Mouse (Mus musculus) forebrain, embryonic 14.5 days (tissue): ENCODE results near the gene Myo18b. TPM values are rescaled to one million over a fixed set of nuclear protein-coding genes. Genes with fewer than 3 reads are reported as not detected.

ENCODE experiments used
- ATAC-seq: fragments of 200-750 bp; cut with Nextera tagmentation; 2 replicates; pipeline ENCODE4 v1.8.0; 2017; ENCODE audit warnings: mild to moderate bottlenecking, moderate library complexity
- DNase-seq: peaks from one replicate; pipeline ENCODE4 v3.0.0-alpha.2; 2015; ENCODE audit warnings: low spot score
- H3K27ac ChIP-seq: fragments of 300-500 bp; sonication (generic); 2 replicates; pipeline ENCODE4 v1.5.1; 2014; ENCODE audit warnings: low read depth, mild to moderate bottlenecking, control low read depth, low read length, moderate library complexity
- H3K27me3 ChIP-seq: fragments of 300-500 bp; sonication (generic); replicated peaks from 2 replicates; pipeline ENCODE4 v1.6.1; 2014; ENCODE audit warnings: low read length, control low read depth, mixed read lengths; ENCODE audit not compliant: control insufficient read depth, insufficient read depth
- H3K36me3 ChIP-seq: fragments of 300-500 bp; sonication (generic); 2 replicates; pipeline ENCODE4 v1.6.1; 2014; ENCODE audit warnings: low read length, control low read depth; ENCODE audit not compliant: control insufficient read depth, insufficient read depth
- H3K4me1 ChIP-seq: fragments of 300-500 bp; sonication (generic); 2 replicates; pipeline ENCODE4 v1.6.1; 2014; ENCODE audit warnings: antibody characterized with exemption, low read length, control low read depth; ENCODE audit not compliant: control insufficient read depth, insufficient read depth
- H3K4me2 ChIP-seq: fragments of 300-500 bp; sonication (generic); 2 replicates; pipeline ENCODE4 v1.6.1; 2014; ENCODE audit warnings: mild to moderate bottlenecking, control low read depth, low read length
- H3K4me3 ChIP-seq: fragments of 300-500 bp; sonication (generic); 2 replicates; pipeline ENCODE4 v1.5.1; 2014; ENCODE audit warnings: low read depth, low read length, control low read depth
- H3K9ac ChIP-seq: fragments of 300-500 bp; sonication (generic); 2 replicates; pipeline ENCODE4 v1.6.1; 2014; ENCODE audit warnings: mild to moderate bottlenecking, low read length, control low read depth, moderate library complexity
- H3K9me3 ChIP-seq: fragments of 300-500 bp; sonication (generic); replicated peaks from 2 replicates; pipeline ENCODE4 v1.6.1; 2016; ENCODE audit warnings: low read length, control low read depth, mixed read lengths; ENCODE audit not compliant: control insufficient read depth
- WGBS: fragments of 180-500 bp; shearing (Covaris S2); extraction: QIAGEN DNeasy Blood & Tissue Kit; methylation state at CpG from one replicate; pipeline ENCODE4 v1.1.7; 2014; 5-methylcytosine and 5-hydroxymethylcytosine counted together
- polyA plus RNA-seq: library from polyadenylated mRNA; unstranded; fragments of >200 nt; fragmentation: Nextera tagmentation; extraction: Ambion mirVana; gene quantifications from 2 replicates; pipeline ENCODE4 v1.2.1, GENCODE M21; 2014

Myo18b gene
- polyA plus RNA-seq, 1 experiment from 2014 or later: 0.60 TPM

DNA sequence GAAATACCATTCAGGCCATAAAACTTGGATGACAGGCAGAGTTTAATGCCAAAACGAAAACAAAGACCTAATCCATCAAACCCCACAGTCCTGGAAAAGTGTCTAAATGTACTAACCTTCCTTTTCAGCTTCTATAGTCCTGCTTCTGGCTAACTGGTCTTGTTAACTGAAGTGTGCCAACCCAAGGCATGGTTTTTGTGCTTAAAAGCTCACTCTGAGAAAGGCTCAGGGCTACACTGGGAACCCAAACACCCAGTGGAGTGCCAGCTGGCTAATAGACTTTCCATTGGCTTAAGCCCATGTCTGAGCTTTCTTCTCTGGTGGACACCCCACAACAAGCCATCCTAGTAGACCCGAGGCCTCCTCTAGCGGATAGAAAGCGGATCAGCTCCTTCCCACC lies 244.1 kb downstream of the Myo18b start:
- Histone ChIP-seq H3K36me3 (no peaks in the 10 kb centered on the region), H3K4me3 (no peak overlapping the region), H3K4me2 (no peak overlapping the region), H3K4me1 (peaks cover 20% of the 10 kb centered on the region), H3K9me3 (no peaks in the 10 kb centered on the region), H3K27ac (no peak overlapping the region; the same call in 1 of the 2 replicates), H3K27me3 (no peaks in the 10 kb centered on the region), H3K9ac (no peak overlapping the region)
- ATAC-seq: no peak
- WGBS: 76% methylated on average over 4 of the region's 4 CpGs
- DNase-seq: peak; percentile 64

DNA sequence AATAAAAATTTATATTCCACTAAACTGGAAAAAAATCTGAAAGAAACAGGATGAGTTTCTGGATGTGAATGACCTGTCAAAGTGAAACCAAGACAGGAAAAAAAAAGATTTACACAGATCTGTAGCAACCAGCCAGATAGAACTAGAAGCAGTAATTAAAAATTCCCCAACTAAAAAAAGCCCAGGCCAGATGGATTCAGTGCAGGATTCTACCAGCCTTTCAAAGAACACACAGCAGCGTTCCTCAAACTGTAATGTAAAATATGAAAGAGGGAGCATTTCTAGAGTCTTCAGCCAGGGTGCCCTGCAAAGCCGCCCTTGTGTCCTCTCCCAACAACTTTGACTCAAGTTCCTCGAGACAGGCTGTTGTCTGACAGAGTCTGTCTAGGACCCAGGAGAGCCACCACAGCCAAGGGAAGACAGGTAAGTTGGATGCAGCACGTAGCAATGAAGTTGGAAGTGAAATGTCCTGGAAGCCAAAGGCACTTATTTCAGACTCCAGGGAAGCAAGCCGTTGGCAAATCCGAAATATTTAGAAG lies 246.9 kb downstream of the Myo18b start:
- WGBS: 85% methylated on average over 6 of the region's 6 CpGs
- Histone ChIP-seq H3K9me3 (no peaks in the 10 kb centered on the region), H3K36me3 (no peaks in the 10 kb centered on the region), H3K27me3 (no peaks in the 10 kb centered on the region), H3K4me1 (no peaks in the 10 kb centered on the region), H3K27ac (no peak overlapping the region), H3K4me3 (no peak overlapping the region), H3K4me2 (no peak overlapping the region), H3K9ac (no peak overlapping the region)
- ATAC-seq (no peak), DNase-seq (no peak)

DNA sequence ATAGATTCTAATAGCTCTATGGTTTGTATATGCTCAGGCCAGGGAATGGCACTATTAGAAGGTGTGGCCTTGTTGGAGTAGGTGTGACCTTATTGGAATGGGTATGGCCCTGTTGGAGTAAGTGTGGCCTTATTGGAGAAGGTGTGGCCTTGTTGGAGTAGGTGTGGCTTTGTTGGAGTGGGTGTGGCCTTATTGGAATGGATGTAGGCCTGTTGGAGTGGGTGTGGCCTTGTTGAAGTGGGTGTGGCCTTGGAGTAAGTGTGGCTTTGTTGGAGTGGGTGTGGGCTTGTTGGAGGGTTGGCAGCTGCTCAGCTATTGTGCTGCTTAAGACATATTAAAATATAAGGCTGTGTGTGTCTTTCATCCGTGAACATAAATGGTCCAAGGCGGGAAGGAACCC lies 249.3 kb downstream of the Myo18b start:
- 77% methylated on average over 2 of the region's 2 CpGs for WGBS
- no peak for ATAC-seq
- H3K4me2 ChIP-seq: no peak overlapping the region
- no peaks in the 10 kb centered on the region for H3K36me3 ChIP-seq
- H3K27me3 ChIP-seq: no peaks in the 10 kb centered on the region
- H3K9me3 ChIP-seq: no peaks in the 10 kb centered on the region
- DNase-seq: no peak
- no peak overlapping the region for H3K27ac ChIP-seq
- no peak overlapping the region for H3K9ac ChIP-seq
- no peak overlapping the region for H3K4me3 ChIP-seq
- peaks cover 8% of the 10 kb centered on the region; the same call in 1 of the 2 replicates for H3K4me1 ChIP-seq

DNA sequence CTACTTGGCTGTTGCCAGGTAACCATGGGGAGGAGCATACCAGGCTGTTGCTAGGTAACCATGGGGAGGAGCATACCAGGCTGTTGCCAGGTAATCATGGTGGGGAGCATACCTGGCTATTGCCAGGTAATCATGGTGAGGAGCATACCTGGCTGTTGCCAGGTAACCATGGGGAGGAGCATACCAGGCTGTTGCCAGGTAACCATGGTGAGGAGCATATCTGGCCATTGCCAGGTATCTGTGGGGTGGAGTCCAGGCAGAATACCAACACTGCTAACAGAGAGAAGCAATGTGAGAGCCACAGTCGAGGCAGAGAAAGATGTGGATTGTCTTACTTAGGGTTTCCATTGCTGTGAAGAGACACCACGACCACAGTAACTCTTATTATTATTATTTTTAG lies 250.6 kb downstream of the Myo18b start:
- Histone ChIP-seq H3K9me3 (no peaks in the 10 kb centered on the region), H3K4me2 (no peak overlapping the region), H3K4me1 (peaks cover 8% of the 10 kb centered on the region; the same call in 1 of the 2 replicates), H3K36me3 (no peaks in the 10 kb centered on the region), H3K4me3 (no peak overlapping the region), H3K27ac (0 out of 2 replicates have a peak overlapping the region, but pooled peaks have one; percentile 5), H3K9ac (no peak overlapping the region), H3K27me3 (no peaks in the 10 kb centered on the region)
- 91% methylated on average over 2 of the region's 2 CpGs for WGBS
- no peak for DNase-seq
- no peak for ATAC-seq

DNA sequence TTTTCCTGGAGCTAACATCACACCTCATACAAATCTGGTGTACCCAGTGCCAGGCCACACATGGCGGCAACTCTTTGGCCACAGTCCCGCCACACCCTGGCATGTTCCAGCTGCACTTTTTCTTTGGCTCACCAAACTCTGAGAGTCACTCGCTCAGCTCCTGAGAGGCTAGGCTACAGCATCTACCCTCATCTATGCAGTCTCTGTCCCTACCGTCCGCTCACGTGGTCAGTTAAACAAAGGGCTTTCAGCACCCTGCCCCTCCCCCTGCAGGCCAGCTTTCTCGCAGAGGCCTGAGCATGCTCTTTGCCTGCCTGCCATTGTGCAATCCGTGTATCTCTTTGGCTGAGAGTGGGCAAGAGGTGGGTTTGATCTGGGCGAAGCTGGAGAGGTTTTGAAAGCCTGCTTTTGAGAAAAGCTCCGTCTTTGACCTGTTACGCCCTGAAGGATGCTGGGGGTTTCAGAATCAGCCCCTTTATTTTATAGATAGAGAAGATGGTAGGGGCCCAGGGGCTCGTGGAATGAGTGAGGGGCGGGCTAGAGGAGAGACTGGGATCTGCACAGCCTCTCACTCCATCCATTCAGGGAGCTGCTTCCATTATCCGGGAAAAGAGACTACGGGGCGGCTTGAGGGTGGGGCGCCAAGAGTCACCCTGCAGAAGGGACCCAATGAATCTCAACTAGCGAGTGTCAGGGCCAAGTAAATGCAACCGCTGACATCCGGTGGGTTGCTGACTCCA lies 252.5 kb downstream of the Myo18b start:
- H3K9me3 ChIP-seq: 0 out of 2 replicates have a peak, but pooled peaks cover 2% of the 10 kb centered on the region
- H3K4me3 ChIP-seq: no peak overlapping the region
- DNase-seq: peak; percentile 82
- 22% methylated on average over 20 of the region's 20 CpGs for WGBS
- H3K27me3 ChIP-seq: no peaks in the 10 kb centered on the region
- 0 out of 2 replicates have a peak overlapping the region, but pooled peaks have one; percentile 2 for H3K9ac ChIP-seq
- H3K36me3 ChIP-seq: no peaks in the 10 kb centered on the region
- peaks cover 8% of the 10 kb centered on the region; the same call in 1 of the 2 replicates for H3K4me1 ChIP-seq
- peak overlapping the region; percentile 16 for H3K4me2 ChIP-seq
- peak; percentile 72 for ATAC-seq
- peak overlapping the region; percentile 15; the same call in 1 of the 2 replicates for H3K27ac ChIP-seq

DNA sequence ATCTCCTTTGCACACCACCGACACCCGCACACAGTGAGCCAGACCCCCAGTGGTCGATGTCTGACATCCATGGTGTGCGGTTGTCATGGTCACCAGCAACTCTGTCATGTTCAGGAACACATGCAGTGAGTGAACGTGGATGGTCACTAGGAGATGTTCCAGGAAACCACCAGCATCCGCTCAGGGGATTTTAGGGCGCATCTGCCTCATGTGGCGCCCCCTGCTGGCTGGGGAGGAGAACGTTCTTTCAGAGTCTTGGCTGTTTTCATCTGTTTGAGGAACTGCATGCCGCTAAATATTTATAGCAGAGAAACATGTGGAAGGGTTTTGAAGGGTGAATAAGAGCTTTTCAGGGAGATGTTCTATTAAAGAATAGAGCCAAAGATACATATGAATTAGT lies 253.4 kb downstream of the Myo18b start:
- Histone ChIP-seq H3K4me2 (no peak overlapping the region), H3K9me3 (0 out of 2 replicates have a peak, but pooled peaks cover 2% of the 10 kb centered on the region), H3K4me3 (no peak overlapping the region), H3K9ac (no peak overlapping the region), H3K27ac (no peak overlapping the region), H3K36me3 (no peaks in the 10 kb centered on the region), H3K4me1 (peaks cover 8% of the 10 kb centered on the region; the same call in 1 of the 2 replicates), H3K27me3 (no peaks in the 10 kb centered on the region)
- no peak for ATAC-seq
- 67% methylated on average over 10 of the region's 10 CpGs for WGBS
- no peak for DNase-seq

DNA sequence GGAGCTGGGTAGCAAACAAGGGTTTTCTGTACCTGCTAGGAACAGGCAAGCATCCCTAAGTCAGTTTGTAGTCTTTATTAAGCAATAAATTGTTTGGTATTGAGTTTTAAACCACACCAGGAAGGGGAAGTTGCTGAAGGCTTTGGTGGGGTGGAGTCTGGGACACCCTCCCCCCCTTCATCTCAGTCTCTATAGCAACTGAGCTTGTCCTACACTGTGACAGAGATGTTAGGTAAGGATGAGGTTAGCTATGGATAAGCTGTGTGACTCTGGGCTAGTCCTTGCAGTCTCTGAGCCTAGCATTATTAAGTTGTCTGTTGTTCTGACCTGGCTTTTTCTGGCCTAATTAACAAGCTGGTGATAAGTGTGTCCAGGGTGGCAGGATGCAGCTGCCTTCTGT lies 254.4 kb downstream of the Myo18b start:
- ATAC-seq (no peak), DNase-seq (no peak)
- Histone ChIP-seq H3K4me2 (no peak overlapping the region), H3K27me3 (no peaks in the 10 kb centered on the region), H3K9me3 (0 out of 2 replicates have a peak, but pooled peaks cover 2% of the 10 kb centered on the region), H3K36me3 (no peaks in the 10 kb centered on the region), H3K4me3 (no peak overlapping the region), H3K4me1 (peaks cover 8% of the 10 kb centered on the region; the same call in 1 of the 2 replicates), H3K27ac (no peak overlapping the region), H3K9ac (no peak overlapping the region)

DNA sequence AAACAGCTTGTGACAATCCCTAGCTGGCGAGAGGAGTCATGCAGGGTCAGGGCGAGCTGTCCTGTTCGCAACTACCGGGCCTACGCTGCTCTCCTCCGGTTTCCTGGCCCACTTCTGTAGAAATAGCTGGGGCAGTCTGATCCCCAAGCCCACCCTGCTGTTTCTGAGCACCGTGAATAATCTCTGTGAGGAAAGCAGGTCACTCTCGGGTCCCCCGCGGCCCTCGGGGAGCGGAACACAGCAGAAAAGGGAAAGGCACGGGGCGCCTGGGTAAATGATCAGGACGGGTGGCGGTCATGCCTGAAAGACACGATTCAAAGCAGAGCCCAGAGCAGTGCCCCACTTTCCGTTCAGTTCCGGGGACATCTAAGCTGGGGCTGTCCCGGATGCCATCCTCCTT lies 255.0 kb downstream of the Myo18b start:
- Histone ChIP-seq H3K9me3 (0 out of 2 replicates have a peak, but pooled peaks cover 2% of the 10 kb centered on the region), H3K27ac (no peak overlapping the region), H3K4me1 (peaks cover 8% of the 10 kb centered on the region; the same call in 1 of the 2 replicates), H3K9ac (no peak overlapping the region; the same call in 1 of the 2 replicates), H3K4me2 (no peak overlapping the region), H3K27me3 (no peaks in the 10 kb centered on the region), H3K4me3 (no peak overlapping the region), H3K36me3 (no peaks in the 10 kb centered on the region)
- 20% methylated on average over 20 of the region's 20 CpGs for WGBS
- no peak for DNase-seq
- no peak for ATAC-seq

DNA sequence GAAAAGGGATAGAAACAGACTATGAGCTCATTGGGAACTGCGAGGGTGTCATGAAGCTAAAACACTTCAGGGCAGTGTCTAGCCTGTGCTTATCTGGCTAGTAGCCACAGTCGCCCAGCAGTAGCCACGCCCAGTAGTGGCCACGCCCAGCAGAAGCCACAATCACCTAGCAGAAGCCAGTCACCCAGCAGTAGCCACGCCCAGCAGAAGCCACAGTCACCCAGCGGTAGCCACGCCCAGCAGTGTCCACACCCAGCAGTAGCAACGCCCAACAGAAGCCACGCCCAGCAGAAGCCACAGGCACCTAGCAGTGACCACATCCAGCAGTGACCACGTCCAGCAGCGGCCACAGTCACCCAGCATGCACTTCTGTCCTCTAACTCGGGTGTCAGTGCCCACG lies 255.5 kb downstream of the Myo18b start:
- Histone ChIP-seq H3K4me3 (no peak overlapping the region), H3K9me3 (0 out of 2 replicates have a peak, but pooled peaks cover 2% of the 10 kb centered on the region), H3K36me3 (no peaks in the 10 kb centered on the region), H3K9ac (no peak overlapping the region), H3K4me1 (peaks cover 8% of the 10 kb centered on the region; the same call in 1 of the 2 replicates), H3K27me3 (no peaks in the 10 kb centered on the region), H3K27ac (no peak overlapping the region), H3K4me2 (no peak overlapping the region)
- WGBS: 18% methylated on average over 13 of the region's 13 CpGs
- ATAC-seq (no peak), DNase-seq (no peak)
